Mouse (Mus musculus) megakaryocyte progenitor cell, adult 5-6 weeks (primary cell): ENCODE results near the gene Plxnc1. TPM values are rescaled to one million over a fixed set of nuclear protein-coding genes. Genes with fewer than 3 reads are reported as not detected.

Experiments
- ATAC-seq: replicated peaks from 2 replicates; pipeline ENCODE4 v1.8.0; 2016; ENCODE audit warnings: mild to moderate bottlenecking, moderate TSS enrichment, inconsistent platforms; ENCODE audit not compliant: poor library complexity
- total RNA-seq, 2 experiments: library from RNA; stranded (forward) in 1 of 2; stranded (reverse) in 1 of 2; fragments of 157-497, 149-512 nt in 1 of 2; fragments of 200-1000 nt in 1 of 2; gene quantifications; 2 replicates each; pipeline versions ENCODE4 v1.2.3 to v1.2.4; 2015 to 2017

Plxnc1 gene
- total RNA-seq, 2 experiments from 2014 or later = 10.6 to 28.8 TPM

DNA sequence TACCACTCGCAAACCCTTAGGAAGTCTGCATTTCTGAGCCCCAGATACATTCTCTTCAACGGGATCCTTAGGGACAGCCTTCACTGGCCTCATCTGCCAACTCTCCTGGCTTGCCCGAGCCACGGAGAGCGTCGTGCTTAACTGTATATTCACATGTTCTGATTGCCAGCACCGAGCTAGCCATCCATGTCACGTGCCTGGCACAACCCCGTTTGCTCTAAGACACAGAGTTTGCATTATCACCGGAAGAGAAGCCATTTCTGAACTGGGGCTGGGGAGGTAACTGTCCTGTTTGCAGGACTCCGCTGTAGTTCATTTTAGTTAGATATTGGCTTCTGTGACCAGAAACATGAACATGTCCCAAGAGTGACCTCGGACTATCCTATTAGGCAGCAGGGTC lies 21.8 kb downstream of the Plxnc1 start:
- no peak for ATAC-seq

- no peak for ATAC-seq
These were observed 22.9 kb downstream of the Plxnc1 start for GRCm38 (mm10) chr10:94921751-94922150.

DNA sequence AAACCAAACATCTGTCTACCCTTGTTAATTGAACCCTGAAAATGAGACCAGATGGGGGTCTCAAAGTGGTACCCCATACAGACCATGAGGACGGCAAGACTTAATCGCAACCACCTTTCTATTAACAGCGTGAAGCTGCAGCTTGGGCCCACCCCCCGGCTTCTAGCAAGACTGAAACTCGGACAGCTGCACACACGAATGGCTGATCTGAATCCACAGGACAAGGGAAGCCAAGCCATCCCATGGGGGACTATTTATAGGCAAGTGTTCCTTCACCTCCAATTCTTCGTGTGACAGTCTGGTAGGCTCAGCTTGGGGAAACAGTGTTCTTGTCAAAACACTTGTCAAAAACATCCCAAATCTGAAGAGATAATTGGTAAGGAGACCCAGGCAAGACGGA lies 24.1 kb downstream of the Plxnc1 start:
- no peak for ATAC-seq

DNA sequence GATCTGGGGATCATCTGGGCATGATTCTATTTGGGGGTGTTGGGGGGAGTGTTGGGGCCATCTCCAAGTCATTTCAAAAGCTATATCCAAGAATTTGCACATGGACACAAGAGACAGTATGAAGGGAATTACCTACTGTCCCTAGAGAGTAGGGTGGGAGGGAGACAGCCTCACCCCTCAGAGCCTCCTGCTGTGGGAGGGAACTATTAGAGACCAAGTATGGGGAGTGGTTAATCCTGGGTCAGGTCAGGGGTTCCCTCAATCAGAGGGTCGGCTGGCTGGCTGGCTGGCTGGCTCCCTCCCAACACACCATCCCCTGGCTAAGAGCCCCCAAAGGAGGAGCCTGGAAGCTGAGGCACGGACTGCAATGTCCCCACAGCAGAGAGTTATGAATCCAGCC lies 24.7 kb downstream of the Plxnc1 start:
- no peak for ATAC-seq

GRCm38 (mm10) chr10:94919552-94919951 lies 25.1 kb downstream of the Plxnc1 start:
- ATAC-seq = peak; percentile 63

- no peak for ATAC-seq
These were observed 26.0 kb downstream of the Plxnc1 start for GRCm38 (mm10) chr10:94918618-94919017.

- ATAC-seq = peak; percentile 24
These were observed 26.6 kb downstream of the Plxnc1 start for GRCm38 (mm10) chr10:94917990-94918389.

DNA sequence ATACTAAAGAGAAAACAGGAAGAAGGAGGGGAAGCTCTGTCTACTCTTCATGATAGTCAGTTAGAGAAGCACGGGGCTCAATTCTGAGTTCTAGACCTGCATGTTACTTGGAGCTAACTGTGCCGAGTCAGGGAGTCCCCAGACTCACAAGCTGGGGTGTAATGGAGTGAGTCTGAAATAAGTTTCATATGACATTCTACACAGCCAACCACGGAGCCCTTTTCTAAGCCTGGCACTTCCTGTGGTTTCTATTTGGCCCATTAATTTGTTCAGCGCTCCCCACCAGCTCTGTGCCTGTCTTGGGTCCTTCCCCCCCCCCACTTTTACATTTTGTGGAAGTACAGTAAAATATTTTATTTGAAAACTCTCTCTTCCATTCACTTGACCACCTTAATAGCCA lies 27.3 kb downstream of the Plxnc1 start:
- ATAC-seq = no peak

DNA sequence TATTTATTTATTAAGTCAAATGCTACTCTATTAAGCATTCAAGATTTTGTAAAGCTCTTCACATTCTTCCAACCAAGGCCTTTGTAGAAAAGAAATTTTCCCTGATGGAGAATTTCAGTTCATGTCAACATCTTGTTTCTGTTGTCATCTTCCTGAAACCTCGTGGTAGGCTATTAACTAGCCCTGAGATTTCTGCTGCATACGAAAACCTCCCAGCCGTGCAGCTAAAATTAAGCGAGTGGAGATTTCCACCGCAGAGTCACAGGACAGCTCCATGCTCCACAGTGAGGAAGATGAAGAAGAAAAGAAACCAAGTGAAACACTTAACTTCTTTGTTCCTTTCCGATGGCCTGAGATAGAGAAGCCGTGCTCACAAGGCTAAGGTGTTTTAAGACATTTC lies 28.0 kb downstream of the Plxnc1 start:
- no peak for ATAC-seq

DNA sequence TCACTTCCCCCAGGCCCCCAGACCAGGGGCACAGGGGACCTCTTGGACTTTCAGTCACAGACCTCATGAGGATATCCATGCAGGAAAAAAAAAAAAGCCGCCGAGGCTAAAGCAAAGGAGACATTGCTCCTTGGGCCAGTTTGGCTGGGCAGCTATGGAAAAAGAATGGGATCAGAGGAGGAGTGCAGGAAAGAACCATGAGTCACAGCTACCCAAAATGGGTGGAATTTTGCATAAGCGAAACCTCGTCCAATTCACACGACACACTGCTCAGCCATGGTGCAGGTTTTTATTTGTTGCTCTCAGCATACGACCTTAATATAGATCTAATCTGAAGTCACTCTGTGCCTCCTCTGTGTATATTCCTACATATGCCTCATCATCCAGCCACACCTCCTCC lies 28.9 kb downstream of the Plxnc1 start:
- no peak for ATAC-seq

DNA sequence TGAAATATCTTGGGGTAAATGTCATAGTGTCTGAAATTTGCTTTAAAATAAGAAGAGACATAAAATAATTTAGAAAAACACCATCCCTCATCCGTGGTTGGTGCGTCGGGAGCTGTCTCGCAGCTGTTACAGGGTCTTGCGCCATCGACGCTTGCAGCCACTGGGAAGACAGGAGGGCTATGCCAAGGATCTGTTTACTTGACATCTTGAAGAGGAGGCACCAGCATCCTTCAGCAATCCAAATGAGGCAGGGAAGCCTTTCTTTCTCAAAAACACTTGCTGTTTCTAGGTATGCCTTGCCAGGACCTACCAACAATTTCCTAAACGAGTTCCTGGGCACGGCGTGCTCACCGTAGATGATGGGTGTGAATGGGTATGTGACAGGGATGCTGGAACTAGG lies 30.6 kb downstream of the Plxnc1 start:
- ATAC-seq = no peak

GRCm38 (mm10) chr10:94913336-94913739 lies 31.3 kb downstream of the Plxnc1 start:
- peak; percentile 54 for ATAC-seq

DNA sequence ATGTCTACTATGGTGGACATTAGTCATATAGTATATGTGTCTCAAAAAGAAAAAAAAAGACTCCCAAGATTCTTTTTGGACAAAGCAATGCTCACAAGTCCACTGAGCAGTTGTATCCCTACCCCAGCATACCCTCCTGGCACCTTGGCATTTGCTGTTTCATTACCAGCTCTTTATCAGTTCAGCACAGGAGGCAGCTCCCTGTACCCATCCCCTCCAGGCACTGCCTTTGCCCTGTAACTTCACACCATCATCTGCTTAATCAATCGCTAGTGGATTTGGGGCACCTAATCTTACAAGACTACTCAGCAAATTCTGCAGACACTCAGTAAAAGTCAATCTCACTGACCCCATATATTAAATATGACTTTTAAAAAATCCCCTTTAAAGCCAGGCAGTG lies 32.1 kb downstream of the Plxnc1 start:
- ATAC-seq = peak; percentile 75

- no peak for ATAC-seq
These were observed 33.5 kb downstream of the Plxnc1 start for GRCm38 (mm10) chr10:94911102-94911501.

DNA sequence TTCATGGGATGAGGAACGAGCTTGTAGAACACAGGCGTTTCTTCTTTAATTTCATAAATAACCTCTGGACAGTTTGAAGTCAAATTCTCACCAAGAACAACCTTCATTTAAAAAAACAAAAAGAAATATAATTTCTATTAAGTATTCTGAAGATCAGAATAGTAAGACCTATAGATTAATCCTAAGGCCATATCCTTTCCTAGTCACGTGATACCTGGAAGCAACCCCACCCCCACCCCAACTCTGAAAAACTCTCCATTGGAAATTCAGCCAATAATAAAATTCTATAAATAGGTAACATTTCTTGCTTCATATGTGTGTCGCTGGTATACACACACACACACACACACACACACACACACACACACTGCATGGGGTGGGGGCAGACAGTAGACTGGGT lies 34.1 kb downstream of the Plxnc1 start:
- no peak for ATAC-seq

DNA sequence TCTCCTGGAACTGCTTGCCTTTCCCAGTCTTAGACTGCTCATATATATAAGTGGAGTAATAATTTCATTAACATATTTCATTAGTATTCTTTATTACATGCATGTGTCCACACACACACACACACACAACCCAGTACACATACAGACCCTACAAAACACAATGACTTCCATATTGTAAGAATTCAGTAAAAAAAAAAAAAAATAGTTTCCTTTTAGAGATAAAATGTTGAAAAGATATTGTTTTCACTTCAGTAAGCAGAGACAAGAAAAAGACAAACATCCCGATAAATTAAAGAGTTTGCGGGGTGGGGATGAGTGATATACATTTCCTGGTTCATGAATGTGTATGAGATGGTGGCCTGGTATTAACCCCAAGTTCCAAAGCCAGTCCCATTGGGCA lies 34.8 kb downstream of the Plxnc1 start:
- no peak for ATAC-seq

GRCm38 (mm10) chr10:94908976-94909717 lies 35.5 kb downstream of the Plxnc1 start:
- ATAC-seq = peak; percentile 56

GRCm38 (mm10) chr10:94905689-94906473 lies 38.8 kb downstream of the Plxnc1 start:
- ATAC-seq = no peak

DNA sequence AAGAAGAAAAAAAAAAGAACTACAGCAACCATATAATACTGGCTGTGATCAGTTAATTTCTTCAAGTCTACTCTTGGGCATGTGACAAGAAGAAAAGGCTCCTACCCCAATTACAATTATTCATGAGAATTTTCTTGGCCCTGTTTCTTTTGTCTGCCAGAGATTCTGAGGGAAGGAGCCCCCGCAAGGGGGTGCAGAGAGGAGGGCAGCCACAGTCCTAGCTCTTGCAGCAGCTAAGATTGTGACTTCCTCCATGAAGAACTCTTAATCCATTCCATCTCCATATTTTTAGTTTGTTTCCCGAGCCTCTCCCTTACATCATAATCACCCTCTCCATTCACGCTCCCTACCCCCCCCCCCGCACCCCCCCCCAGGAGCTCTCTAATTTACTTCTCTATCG lies 39.4 kb downstream of the Plxnc1 start:
- no peak for ATAC-seq

DNA sequence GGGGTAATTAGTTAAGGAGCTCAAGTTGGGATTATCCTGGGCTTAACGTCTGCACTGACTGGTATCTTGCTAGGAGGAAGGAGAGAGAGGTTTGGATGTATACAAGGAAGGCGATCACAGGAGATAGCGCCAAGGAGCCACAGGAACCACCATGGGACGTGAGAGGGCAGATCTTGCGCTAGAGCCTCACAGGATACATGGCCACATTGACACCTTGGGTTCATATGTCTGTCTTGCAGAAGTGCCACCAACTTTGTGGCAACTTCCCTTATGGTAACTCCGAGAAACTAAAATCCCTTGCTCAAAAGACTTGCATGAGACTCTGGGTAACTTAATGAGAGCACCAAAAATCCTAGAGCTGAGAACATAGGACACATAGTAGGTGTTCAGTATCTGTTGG lies 47.7 kb downstream of the Plxnc1 start:
- 0 out of 2 replicates have a peak, but pooled peaks have one; percentile 23 for ATAC-seq

DNA sequence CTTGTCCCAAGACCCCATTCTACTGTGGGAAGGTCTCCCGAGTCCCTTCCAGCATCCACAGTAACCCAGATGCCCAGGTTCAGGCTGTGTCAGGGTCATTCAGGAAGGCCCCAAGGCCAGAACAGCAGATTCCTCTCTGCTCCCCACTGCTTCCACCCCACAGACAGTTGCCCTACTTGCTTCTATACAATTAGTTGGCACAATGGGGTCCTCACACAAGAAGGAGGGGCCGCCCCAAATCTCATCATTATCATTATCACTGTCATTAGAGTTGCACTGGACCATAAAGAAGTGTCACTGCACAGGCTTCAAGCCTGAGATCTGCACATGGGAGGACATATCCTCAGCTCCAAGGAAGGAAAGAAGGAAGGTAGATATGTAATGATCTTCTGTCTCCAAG lies 48.3 kb downstream of the Plxnc1 start:
- ATAC-seq = no peak

DNA sequence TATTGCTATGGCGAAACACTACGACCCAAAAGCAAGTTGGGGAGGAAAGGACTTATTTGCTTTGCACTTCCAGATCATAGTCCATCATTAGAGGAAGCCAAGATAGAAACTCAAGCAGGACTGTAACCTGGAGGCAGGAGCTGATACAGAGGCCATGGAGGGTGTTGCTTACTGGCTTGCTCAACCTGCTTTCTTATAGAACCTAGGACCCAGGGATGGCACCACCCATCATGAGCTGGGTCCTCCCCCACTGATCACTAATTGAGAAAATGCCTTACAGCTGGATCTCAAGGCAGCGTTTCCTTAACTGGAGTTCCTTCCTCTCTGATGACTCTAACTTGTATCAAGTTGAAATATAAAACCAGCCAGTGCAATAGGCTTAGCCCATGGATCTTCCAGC lies 48.8 kb downstream of the Plxnc1 start:
- no peak for ATAC-seq
